Mouse (Mus musculus) left cerebral cortex, adult 9 months (tissue): ENCODE results near the gene Cacfd1.

Source experiments
- DNase-seq, 2 experiments: peaks; one replicate each; pipeline ENCODE4 v3.0.0; 2022; ENCODE audit warnings: low spot score in 2 of 2

Cacfd1 gene

DNA sequence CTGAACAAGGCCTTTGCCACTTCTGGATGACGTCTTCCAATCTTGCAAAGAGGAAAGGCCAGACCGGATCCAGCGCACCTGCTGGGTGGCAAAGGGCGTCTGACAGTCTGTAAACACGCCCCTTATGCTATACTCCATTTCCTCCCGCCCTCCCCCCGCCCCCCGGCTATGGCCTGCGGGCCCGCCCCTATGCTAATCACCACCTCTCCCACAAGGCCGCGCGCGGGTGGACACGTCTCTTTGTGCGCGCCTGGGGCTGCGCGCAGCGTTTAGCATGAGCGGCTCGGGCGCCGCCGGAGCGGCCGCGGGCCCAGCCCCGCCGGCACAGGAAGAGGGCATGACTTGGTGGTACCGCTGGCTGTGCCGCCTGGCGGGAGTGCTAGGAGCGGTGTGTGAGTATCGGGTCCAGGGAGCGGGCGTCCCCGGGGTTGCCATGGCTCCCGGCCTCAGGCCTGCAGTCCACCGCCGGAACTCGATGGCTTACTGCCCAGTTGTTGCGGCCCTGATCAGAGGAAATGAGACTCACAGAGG is at the start of gene Cacfd1:
TSS of gene Cacfd1 (plus strand) at position 213 of the 531 bp plus-strand sequence.
- DNase-seq, result peak in 1 of 2 experiments; percentile 77

DNA sequence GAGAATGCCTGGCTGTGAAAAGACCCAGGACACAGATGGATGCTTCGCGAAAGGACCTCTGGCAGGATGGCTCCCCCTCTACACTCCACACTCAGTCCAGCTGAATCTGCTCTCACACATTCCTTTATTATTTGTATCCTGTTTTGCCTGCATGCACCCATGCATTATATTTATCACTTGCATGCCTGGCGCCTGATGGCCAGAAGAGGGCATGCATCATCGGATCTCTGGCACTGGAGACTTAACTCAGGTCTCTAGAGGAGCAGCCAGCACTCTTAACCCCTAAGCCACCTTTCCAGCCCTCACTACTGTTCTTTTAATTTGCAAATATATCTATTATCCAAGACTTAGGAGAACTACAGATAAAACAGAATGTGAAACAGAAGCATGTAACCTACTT is 49.0 kb upstream of the Cacfd1 start:
- no peak for DNase-seq

DNA sequence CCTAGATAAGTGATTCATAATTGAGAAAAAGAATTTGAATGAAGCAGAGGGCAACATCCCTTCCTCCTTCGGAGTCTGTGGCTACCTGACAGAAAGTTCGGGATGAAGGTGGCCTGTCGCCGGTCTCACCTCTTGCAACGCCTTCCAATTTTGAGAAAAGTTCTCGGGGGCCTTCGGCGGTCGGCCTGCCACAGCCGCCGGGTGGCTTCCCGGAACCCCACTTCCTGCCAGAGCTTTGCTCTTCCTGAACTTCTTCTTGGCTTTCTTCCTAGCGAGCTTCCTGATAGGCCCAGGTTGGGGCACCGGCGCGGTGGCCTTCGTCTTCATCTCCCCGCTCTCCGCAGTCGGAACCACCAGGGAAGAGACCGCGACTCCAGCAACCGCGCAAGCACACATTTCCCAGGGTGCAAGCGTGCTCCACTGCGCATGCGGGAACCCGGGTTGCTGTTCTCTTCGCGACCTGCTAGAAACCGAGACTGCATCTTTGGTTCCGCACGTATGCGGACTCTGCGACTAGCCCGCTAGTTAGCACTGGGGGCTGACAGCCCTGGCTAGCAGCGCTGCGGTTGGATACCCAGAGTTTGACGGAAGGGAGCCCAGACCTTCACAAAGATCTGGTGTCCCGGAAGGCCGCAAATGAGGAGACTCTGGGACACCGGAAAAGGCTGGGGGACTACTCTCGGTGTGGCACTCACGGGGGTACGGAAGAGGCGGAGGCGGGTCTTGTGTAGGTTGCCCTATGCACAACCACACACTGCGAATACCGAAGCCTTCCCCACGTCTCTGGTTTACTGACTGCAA is 45.6 kb upstream of the Cacfd1 start, which contains the start of gene Rexo4:
TSS of gene Rexo4 (minus strand) at position 464 of the 801 bp plus-strand sequence.
- peak; percentile 91 to 95 for DNase-seq

DNA sequence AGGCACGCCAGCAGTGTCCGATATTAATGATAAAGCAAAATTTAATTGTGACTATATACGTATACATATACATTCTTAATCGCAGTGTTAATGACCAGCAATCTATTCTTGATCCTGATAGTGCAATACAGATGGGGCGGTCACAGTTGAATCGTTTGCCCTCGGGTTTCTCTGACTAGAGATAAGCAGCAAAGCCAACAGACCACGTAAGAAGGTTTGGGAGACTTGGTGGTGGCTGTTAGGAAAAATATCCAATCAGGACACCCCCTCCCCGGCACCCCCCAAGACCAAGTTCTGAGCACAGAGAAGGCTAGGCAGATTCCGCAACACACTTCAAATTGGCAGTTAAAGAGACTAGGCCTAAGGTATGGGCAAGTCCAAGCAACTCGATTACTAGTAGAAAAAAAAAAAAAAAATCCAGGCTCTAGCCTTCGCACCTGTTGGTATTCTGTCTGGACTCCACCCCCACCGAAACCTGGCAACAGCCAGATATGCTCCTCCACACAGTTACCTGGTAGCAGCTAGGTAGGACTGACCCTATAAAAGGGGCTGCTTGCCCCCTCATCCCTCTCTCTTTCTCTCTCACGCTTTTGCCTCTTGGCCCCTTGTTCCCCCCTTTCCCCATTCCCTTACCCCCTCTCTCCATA is 44.9 kb upstream of the Cacfd1 start:
- no peak for DNase-seq

DNA sequence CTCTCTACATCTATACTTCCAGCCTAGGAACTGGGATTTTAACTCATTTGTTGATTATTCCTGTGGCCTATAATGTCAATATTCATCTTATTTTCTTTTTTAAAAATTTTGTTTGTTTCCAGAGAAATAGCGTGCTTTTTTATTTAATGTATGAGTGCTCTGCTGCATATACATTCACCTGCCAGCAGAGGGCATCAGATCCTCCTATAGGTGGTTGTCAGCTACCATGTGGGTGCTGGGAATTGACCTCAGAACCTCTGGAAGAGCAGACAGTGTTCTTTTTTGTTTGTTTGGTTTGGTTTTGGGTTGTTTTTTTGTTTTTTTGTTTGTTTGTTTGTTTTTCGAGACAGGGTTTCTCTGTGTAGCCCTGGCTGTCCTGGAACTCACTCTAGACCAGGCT is 42.5 kb upstream of the Cacfd1 start:
- no peak for DNase-seq

DNA sequence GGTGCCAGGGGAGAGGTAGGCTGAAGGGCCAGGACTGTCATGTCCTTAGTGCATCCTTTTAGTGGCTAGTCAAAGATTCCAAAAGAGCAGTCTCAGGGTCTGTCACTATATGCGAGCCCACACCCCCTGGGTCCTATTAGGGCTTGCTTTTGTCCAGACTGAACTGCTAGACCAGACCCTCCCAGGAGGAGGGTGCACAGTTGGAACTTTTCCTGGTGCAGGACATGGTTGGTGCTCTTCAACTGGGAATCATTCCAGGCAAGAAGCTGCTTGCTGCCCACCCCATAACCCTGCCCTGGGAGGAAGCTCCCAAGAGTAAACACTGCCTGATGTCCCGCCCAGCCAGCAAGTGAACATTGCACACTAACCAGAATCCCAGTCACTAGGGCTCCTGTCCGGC is 36.6 kb upstream of the Cacfd1 start, which contains the start of gene Adamts13:
TSS of gene Adamts13 (plus strand) at position 301 of the 400 bp plus-strand sequence.
- DNase-seq, result no peak

DNA sequence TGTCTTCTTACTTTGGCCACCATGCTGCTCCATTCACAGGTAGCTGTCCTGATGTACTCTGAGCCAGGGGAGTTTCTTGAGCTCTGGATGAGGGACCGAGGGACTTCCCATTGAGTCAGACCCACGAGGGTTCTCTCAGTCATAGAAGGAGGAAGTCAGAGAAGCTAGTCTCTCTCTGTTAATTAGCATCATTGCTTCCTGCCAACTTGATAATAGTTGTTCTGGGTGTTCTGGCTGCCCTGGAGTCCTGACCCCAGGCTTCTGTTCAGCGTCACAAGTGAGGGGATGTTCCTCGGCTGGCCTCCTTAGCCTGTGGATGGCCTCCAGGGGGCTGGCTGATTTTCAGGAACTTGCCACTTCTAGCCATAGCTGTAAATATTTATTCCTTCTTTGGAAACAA is 35.8 kb upstream of the Cacfd1 start:
- DNase-seq, result no peak

DNA sequence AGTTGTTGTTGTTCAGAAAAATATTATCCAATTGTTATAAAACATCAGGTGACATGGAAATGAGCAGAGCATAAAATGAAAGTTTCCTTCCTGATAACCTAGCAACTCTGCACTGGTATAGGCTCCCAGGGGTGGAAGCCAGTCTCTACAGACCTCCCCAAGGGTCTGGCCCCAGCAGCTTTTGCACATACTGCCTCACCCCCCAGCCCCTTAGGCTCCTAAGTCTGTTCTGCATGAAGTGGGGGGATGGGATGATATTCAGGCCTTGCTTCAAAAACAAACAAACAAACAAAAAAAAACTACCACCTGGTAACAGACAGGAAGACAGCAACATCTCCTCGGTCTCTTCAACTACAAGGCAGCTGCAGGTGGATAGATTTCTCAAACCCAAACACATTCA is 29.4 kb upstream of the Cacfd1 start:
- no peak for DNase-seq

DNA sequence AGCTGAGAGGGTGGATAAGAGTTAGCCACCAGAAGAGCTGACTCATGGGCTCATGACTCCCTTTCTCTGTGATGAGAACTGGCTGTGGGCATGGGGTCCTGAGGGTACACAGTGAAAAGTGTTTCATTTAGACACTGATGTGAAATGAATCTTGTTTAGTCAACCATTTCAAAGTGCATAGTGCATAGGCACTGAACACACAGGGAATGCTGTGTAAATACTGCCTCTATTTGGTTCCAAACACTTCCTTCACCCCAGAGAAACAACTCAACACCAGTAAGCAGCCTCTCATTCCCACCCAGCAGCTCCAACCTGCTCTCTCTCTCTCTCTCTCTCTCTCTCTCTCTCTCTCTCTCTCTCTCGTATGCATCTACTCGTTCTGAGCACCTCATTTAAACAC is 25.5 kb upstream of the Cacfd1 start:
- DNase-seq, result no peak

- DNase-seq, result no peak
Observed at GRCm38 (mm10) chr2:26984640-26985039, 25.1 kb upstream of the Cacfd1 start.

DNA sequence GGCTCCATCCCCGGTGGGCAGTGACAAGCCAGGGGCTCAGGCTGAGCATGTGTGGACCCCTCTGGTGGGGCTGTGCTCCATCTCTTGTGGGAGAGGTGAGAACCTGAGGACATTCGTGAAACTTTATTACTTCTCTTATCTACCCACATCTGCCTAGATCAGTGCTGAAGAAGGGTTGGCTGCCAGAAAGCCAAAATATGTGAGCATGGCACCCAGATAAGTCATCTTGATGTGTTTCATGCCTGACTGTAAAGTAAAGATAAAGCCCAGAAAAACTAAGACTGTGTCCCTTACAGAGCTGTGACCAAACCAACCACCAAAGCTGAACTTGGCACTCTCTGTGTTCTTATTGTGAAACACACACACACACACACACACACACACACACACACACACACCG is 15.8 kb upstream of the Cacfd1 start:
- DNase-seq, result no peak

- no peak for DNase-seq
Observed at GRCm38 (mm10) chr2:26997498-26997897, 12.2 kb upstream of the Cacfd1 start.

GRCm38 (mm10) chr2:26997993-26998392 is 11.7 kb upstream of the Cacfd1 start:
- no peak for DNase-seq

- peak in 1 of 2 experiments; percentile 49 for DNase-seq
Observed at GRCm38 (mm10) chr2:27006255-27006654, 3.5 kb upstream of the Cacfd1 start.

DNA sequence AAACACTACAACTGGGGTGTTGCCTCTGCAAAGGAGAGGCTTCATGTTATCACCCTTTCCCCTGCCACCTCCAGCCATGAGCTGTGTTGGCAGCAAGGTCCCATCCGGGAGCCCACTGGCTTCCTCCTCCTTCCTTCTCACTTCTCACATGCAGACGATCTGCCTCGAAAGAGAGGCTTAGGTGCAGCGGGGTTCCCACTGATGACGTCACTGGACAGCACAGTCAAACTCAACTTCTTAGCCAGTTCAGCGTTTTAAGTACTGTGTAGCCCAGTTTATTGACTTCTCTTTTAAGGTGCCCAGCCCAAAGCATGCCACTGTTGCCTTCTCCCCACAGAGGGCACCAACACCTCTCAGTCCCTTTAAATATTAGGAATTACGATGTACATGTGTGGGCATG is 2.0 kb upstream of the Cacfd1 start:
- no peak for DNase-seq

DNA sequence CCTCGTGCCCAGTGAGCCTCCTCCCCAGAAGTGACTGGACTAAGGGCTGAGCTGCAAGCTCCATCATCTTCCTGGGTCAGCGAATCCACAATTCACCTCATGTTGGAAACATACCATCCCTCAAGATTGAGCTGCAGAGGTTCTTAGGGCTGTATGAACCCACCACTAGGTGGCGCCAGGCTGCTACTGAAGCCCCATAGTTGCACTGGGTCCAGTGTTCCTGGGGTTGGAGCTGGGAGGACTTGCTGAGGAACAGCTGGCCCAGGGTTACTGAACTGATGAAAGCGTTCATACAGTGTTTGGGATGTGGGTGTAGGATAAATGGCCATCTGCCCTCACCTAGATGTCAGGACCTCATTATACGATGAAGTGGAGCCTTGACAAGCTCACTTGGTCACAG is 8.1 kb downstream of the Cacfd1 start:
- DNase-seq, result peak in 1 of 2 experiments; percentile 78

GRCm38 (mm10) chr2:27019530-27019929 is 9.8 kb downstream of the Cacfd1 start:
- DNase-seq, result no peak

DNA sequence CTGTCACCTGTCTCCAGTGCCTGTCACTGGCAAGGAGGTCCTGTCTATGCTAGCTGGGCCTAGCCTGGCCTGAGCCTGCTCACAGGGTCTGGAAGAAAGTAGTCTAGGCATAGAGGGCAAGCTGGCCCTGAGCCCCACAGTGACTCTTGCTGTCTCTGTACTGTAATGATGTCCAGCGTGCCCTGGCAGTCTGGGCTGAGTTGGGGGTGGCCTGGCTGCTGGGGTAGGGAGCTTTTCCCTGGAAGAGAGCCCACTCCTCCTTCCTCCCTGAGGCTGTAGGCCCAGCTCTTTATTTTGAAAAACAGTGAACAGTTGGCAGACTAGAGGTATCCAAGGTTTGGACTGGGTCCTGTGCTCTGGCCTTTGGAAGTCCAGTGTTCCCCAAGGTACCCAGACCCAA is 11.4 kb downstream of the Cacfd1 start:
- no peak for DNase-seq

- DNase-seq, result no peak
Observed at GRCm38 (mm10) chr2:27022612-27023011, 12.9 kb downstream of the Cacfd1 start.

GRCm38 (mm10) chr2:27024136-27024535 is 14.4 kb downstream of the Cacfd1 start:
- DNase-seq, result no peak

DNA sequence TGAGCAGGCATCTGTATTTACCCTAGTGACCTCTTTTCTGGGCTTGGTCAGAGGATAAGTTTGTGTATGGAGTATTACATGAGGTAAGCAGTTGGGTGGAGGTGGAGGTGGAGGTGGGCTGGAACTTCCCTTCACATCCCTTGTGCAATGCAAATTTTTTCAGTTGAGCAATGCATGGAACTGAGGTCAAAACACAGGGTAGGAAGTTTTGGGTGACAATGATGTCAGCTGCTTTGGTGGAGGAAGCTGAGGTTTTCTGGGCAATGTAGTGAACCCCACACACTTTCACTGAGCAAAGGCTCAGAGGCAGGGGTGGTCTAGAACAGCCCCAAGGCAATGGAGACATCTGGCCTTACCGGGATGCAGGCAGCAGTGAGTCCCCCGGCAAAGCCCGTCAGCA is 15.8 kb downstream of the Cacfd1 start:
- no peak for DNase-seq

DNA sequence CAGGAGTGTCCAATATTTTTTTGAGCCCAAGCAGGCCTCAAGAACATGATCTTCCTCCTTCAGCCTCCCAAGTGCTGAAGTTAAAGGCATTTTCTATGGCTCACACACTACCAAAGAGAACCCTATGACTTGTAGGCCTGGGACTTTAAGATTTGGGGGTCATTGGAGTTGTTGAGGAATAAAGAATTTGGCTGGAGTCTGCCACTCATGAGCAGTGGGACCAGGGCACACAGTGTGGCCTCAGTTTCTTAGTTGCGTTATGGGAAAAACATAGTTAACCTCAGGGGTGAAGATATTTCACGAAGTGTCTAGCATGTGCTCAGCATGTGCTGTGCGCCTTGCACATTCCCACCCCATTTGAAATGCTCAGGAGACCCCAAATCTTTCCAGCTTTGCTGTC is 16.6 kb downstream of the Cacfd1 start:
- DNase-seq, result no peak
